Mouse (Mus musculus) left cerebral cortex, postnatal 4 days (tissue): ENCODE measurements around the gene Tfip11. TPM values are rescaled to one million over a fixed set of nuclear protein-coding genes. Genes with fewer than 3 reads are reported as not detected.

Experiments used
- DNase-seq: peaks from one replicate; pipeline ENCODE4 v3.0.0-alpha.2; 2022
- intact Hi-C: fragments of 180-260 bp; cut with DNase I; formaldehyde crosslinking; loops from one replicate; pipeline ENCODE4 v1.15.1; 2025
- total RNA-seq, 2 experiments: library from RNA; stranded (reverse); gene quantifications; 2 replicates each; pipeline ENCODE4 v1.2.3; 2021

Tfip11 gene
- total RNA-seq, 2 experiments from 2014 or later: 33.2 to 34.9 TPM

- peak; percentile 64 for DNase-seq
- intact Hi-C loops: no loop called here
Observed at GRCm38 (mm10) chr5:112289819-112290535, 36.2 kb upstream of the Tfip11 start.

DNA sequence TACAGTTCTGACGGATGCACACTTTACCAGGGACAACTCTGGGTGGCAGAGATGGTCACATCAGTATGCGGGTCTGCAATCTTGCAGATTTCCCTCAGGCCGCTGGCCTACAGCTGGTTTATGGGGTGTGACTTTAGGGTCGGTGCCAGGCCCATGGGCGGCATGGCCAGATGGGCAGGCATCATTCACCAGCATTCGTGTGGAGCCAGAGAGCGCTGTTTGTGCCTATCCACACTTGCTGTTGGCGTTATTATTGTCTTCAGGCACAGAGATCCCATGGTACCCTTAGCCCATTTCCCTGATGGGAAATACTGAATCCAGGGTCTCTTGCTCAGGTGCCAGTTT, 35.6 kb upstream of the Tfip11 start:
- DNase-seq: no peak
- intact Hi-C loops: no loop called here

- peak; percentile 49 for DNase-seq
- intact Hi-C loops: no loop called here
Observed at GRCm38 (mm10) chr5:112291866-112292265, 34.3 kb upstream of the Tfip11 start.

- intact Hi-C loops: no loop called here
- DNase-seq: no peak
Observed at GRCm38 (mm10) chr5:112292343-112292980, 33.7 kb upstream of the Tfip11 start.

DNA sequence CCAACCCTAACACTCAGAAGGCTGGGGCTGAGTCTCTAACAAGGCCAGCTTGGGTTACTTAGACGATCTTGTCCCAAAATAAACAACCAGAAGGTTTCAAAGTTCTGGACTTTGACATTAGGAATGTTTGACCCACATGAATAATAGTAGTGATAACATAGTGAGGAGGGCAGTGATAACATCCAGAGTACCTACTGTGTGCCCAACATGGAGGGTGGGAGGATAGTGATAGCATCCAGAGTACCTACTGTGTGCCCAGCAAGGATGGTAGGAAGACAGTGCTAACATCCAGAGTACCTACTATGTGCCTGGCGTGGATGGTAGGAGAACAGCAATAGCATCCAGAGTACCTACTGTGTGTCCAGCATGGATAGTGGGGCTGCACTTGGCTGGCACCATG, 32.4 kb upstream of the Tfip11 start:
- DNase-seq: no peak
- intact Hi-C loops: no loop called here

- intact Hi-C loops: no loop called here
Observed at GRCm38 (mm10) chr5:112294696-112295095, 31.5 kb upstream of the Tfip11 start.

DNA sequence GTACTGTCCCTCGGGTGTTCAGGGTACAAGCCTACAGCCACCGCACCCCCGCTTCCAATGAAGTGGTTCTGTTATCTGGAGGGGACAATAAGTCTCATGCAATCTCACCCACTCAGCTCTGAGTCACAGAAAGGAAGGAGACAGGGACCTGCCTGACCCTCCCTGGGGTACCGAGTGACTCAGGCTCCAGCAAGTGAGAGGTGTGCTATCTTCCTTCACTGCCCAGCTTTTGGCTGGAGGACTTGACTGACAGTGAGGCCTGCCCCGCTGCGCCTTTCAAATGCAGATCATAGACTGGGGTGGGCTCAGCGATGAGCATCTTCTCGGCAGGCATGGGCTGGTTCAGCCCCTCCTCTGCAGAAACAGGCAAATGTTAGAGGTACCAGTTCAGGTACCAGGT, 31.0 kb upstream of the Tfip11 start:
- intact Hi-C loops: no loop called here
- no peak for DNase-seq

More at GRCm38 (mm10) chr5:112294696-112295095, 31.5 kb upstream of the Tfip11 start:
- no peak for DNase-seq

- intact Hi-C loops: no loop called here
- DNase-seq: no peak
Observed at GRCm38 (mm10) chr5:112295564-112295963, 30.6 kb upstream of the Tfip11 start.

DNA sequence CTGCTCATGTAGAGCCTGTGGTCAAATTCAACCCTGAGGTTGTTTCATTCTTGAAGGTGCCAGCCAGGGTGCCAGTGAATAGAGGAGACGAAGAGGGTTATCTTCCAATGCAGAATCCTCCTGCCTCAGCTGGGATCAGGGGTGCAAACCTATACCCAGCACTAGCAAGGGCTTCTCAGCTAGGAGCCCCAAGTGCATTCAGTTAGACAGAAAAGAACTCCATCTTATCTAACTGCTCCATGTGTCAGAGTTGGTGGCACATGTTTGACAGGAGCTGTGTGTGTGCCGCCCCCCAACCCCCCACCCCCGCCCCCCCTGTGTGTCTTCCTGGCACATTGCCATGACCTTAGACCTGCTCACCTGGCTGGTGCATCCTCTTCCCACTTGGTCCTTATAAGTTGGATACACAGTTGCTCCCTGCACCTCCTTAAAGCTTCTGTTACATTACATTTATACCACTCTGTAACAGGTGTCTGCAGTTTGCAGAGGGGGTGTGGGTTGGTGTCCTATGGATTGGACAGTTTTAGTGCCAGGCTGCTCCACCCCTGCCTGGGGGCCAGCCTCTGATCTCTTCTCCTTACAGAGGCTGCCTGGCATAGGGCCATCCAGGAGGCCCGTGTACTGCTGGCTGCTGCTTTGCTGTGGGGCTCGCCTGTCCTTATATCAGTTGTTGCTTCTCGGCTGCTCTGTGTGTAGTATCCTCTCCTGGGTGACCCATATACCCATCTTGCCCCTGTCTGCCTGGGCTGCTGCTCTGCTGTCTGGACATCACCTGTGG, 29.6 kb upstream of the Tfip11 start:
- DNase-seq: no peak
- intact Hi-C loops: no loop called here

DNA sequence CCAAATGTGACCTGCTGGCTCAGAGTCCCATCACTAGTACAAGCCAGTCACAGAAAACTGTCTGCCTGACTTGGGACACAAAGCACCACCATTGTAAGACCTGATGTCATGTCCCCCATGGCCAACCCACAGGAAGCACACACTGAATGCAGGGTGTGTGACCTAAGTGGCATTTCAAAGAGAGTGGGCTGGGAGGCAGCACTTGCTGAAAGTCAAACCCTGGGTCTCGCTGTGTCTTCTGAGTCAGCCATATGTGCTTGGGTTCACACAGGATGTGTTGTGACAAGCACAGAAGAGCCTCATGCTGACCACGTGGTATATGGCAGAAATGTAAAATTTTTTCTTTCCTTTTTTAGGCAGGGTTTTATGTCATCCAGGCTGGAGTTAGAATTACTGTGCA, 28.9 kb upstream of the Tfip11 start:
- intact Hi-C loops: no loop called here
- DNase-seq: no peak

GRCm38 (mm10) chr5:112298226-112298988, 27.8 kb upstream of the Tfip11 start:
- no peak for DNase-seq
- intact Hi-C loops: no loop called here

DNA sequence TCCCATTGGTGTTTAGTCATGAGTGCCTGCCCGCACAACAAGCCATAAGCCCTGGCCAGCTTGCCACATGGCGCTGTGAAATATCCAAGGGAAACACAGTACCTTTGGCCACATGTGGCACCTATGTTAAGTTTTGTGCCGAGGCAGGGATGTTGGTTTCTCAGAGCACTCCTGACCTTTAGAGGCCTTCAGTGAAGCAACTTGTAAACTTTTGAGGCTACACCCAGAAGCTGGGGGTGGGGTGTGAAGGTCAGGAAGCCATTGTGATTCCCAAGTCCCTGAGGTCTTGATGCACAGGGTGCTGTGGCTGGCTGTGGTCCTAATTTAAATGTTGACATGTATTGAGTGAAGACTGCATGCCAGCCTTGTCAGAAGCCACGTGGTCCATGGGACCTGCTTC, 26.8 kb upstream of the Tfip11 start:
- no peak for DNase-seq
- intact Hi-C loops: no loop called here

GRCm38 (mm10) chr5:112300112-112300511, 26.0 kb upstream of the Tfip11 start:
- no peak for DNase-seq
- intact Hi-C loops: no loop called here

- no peak for DNase-seq
- intact Hi-C loops: no loop called here
Observed at GRCm38 (mm10) chr5:112300721-112301308, 25.3 kb upstream of the Tfip11 start.

GRCm38 (mm10) chr5:112301694-112302093, 24.5 kb upstream of the Tfip11 start:
- no peak for DNase-seq
- intact Hi-C loops: no loop called here

DNA sequence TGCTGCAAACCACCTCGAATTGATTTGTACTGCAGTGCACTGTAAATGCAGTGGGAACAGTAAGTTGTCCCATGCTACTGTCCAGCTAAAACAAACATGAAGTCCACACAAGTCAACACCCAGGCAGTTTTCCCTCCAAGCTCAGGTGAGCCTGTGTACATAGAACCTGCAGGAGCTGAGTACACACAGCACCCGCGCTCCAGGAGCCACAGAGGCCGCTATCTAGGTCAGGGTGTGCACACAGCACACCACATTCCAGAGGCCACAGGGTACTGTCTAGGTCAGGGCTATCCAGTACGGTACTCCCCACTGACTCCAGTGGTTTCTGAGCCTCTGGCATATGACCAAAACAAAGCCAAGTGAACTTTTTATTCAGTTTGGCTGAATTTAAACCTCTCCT, 23.8 kb upstream of the Tfip11 start:
- intact Hi-C loops: no loop called here
- no peak for DNase-seq

- no peak for DNase-seq
- intact Hi-C loops: no loop called here
Observed at GRCm38 (mm10) chr5:112305842-112306241, 20.3 kb upstream of the Tfip11 start.

- intact Hi-C loops: no loop called here
- DNase-seq: no peak
Observed at GRCm38 (mm10) chr5:112313222-112313885, 12.8 kb upstream of the Tfip11 start.

DNA sequence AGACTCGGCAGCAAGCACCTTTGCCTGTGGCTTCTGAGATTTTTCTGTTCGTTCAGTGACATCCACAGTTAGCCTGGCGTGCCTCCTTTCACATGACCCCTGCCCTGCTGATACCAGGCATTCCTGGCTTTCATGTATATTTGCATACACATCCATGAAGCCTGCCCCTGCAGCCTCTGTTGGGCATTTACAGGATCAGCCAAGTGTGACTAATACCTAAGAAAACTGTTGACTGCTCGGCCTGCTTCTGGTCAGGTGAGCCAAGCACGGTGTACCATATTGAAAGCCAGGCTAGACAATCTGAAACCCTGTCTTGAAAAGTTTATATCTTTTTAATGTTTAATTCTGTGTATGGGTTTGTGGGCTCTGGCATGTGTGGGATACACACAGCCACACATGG, 9.7 kb upstream of the Tfip11 start:
- intact Hi-C loops: no loop called here

DNA sequence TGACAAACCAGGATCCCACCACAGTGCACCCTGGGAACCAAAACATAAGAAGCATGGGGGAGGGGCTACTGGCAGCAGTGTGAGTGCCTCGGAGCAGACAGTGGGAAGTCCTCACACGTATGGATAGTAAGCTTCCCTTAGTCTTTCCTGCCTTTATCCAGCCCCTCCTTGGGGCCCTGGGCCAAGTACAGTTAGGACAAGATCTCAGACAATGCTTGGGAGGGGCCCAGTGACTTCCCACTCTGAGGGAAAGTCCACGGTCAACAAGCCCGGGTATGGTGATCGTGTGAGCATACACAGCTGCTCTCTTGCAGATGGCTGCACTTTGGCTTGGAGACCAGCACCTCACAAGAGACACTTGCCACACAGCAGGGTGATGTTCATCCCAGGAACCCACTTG, 8.8 kb upstream of the Tfip11 start:
- no peak for DNase-seq
- intact Hi-C loops: no loop called here

More for the DNA sequence above, 9.7 kb upstream of the Tfip11 start:
- DNase-seq: no peak
